Mouse (Mus musculus): Measurements from ENCODE around the gene Cad.

GRCm38 (mm10) chr5:31030926-31031325 lies 23.7 kb upstream of the Cad start:
- TF ChIP-seq CTCF (IDR thresholded peaks at IDR 0.05; ENCODE audit: insufficient read depth, low read length) (no peak), POLR2A (IDR thresholded peaks at IDR 0.05; ENCODE audit: borderline replicate concordance, extremely low read depth, low read depth, low read length) (no peak)

Data from lung, adult 2 months (tissue).